Mouse (Mus musculus) left cerebral cortex, postnatal 25 days (tissue): ENCODE results near the gene Olfr1501. TPM values are rescaled to one million over a fixed set of nuclear protein-coding genes. Genes with fewer than 3 reads are reported as not detected.
"Not testable (repeated sequence)": the region's sequence is repeated elsewhere in the genome, so short reads cannot be mapped to it uniquely, and the experiment has no call there.

ENCODE experiments used
- DNase-seq, 2 experiments: peaks; one replicate each; pipeline ENCODE4 v3.0.0; 2022; ENCODE audit warnings: low spot score in 2 of 2, mixed read lengths in 1 of 2
- intact Hi-C: fragments of 180-260 bp; cut with DNase I; formaldehyde crosslinking; loops from one replicate; pipeline ENCODE4 v1.15.1; 2025
- total RNA-seq, 2 experiments: library from RNA; stranded (reverse); gene quantifications; 2 replicates each; pipeline ENCODE4 v1.2.3; 2021

Olfr1501 gene
- not detected for total RNA-seq

- DNase-seq, intact Hi-C loops: not testable (repeated sequence)
Observed at GRCm38 (mm10) chr19:13850592-13850991, at the start of gene Olfr1501. Gene Olfr1501 (minus strand): TSS chr19:13850692.

- no peak for DNase-seq
- intact Hi-C loops: loop anchor here (10.0 kb wide), 1 partner anchor 153 kb away; no protein-coding TSS in a partner anchor
Observed at GRCm38 (mm10) chr19:13897828-13898227, 47.3 kb upstream of the Olfr1501 start, which contains the start of gene Olfr1504. Gene Olfr1504 (minus strand): TSS chr19:13897928.

- intact Hi-C loops: no loop called here
Observed at GRCm38 (mm10) chr19:13861495-13861894, 11.0 kb upstream of the Olfr1501 start, which contains the start of gene Olfr1502. Gene Olfr1502 (plus strand): TSS chr19:13861795.

GRCm38 (mm10) chr19:13830388-13830787 is 20.1 kb downstream of the Olfr1501 start, which contains the start of gene Olfr1500:
Gene Olfr1500 (minus strand): TSS chr19:13830488.
- intact Hi-C loops: no loop called here

More at GRCm38 (mm10) chr19:13861495-13861894, 11.0 kb upstream of the Olfr1501 start, which contains the start of gene Olfr1502:
- no peak for DNase-seq

GRCm38 (mm10) chr19:13828447-13828846 is 22.0 kb downstream of the Olfr1501 start:
- intact Hi-C loops: no loop called here
- DNase-seq: no peak

More at GRCm38 (mm10) chr19:13830388-13830787, 20.1 kb downstream of the Olfr1501 start, which contains the start of gene Olfr1500:
- DNase-seq: no peak

- intact Hi-C loops: no loop called here
Observed at GRCm38 (mm10) chr19:13820847-13821246, 29.6 kb downstream of the Olfr1501 start.

GRCm38 (mm10) chr19:13819347-13819746 is 31.1 kb downstream of the Olfr1501 start, which contains the start of gene Olfr1499:
Gene Olfr1499 (minus strand): TSS chr19:13819447.
- intact Hi-C loops: loop anchor here (5.0 kb wide), 1 partner anchor 1302 kb away; no protein-coding TSS in a partner anchor
- no peak for DNase-seq

More at GRCm38 (mm10) chr19:13820847-13821246, 29.6 kb downstream of the Olfr1501 start:
- DNase-seq: no peak

- intact Hi-C loops: loop anchor here (5.0 kb wide), 1 partner anchor 1302 kb away; no protein-coding TSS in a partner anchor
Observed at GRCm38 (mm10) chr19:13818827-13819226, 31.7 kb downstream of the Olfr1501 start.

GRCm38 (mm10) chr19:13812823-13813222 is 37.7 kb downstream of the Olfr1501 start:
- intact Hi-C loops: no loop called here
- DNase-seq: no peak

More at GRCm38 (mm10) chr19:13818827-13819226, 31.7 kb downstream of the Olfr1501 start:
- DNase-seq: peak; percentile 2 to 35

- intact Hi-C loops, DNase-seq: not testable (repeated sequence)
Observed at GRCm38 (mm10) chr19:13805486-13805885, 45.0 kb downstream of the Olfr1501 start.

- no peak for DNase-seq
- intact Hi-C loops: no loop called here
Observed at GRCm38 (mm10) chr19:13798102-13798501, 52.4 kb downstream of the Olfr1501 start, which contains the start of gene Olfr1497. Gene Olfr1497 (minus strand): TSS chr19:13798202.

Other genes with a start within 250 kb of the Olfr1501 start
- not detected for gene Olfr1487, start 233.3 kb downstream of the Olfr1501 start, total RNA-seq
- gene Olfr1489, start 219.1 kb downstream of the Olfr1501 start, total RNA-seq: not detected
- not detected for gene Olfr1490, start 199.6 kb downstream of the Olfr1501 start, total RNA-seq
- not detected for gene Olfr1491, start 153.4 kb downstream of the Olfr1501 start, total RNA-seq
- not detected for gene Olfr1493-ps1, start 127.4 kb downstream of the Olfr1501 start, total RNA-seq
- not detected for gene Olfr1494, start 111.0 kb downstream of the Olfr1501 start, total RNA-seq
- gene Olfr1495, start 86.1 kb downstream of the Olfr1501 start, total RNA-seq: not detected
- gene Olfr1496, start 72.8 kb downstream of the Olfr1501 start, total RNA-seq: not detected
- not detected for gene Olfr1497, start 52.5 kb downstream of the Olfr1501 start, total RNA-seq
- gene Olfr1499, start 31.2 kb downstream of the Olfr1501 start, total RNA-seq: not detected
- not detected for gene Olfr1500, start 20.2 kb downstream of the Olfr1501 start, total RNA-seq
- gene Olfr1502, start 11.1 kb upstream of the Olfr1501 start, total RNA-seq: not detected
- not detected for gene Olfr1504, start 47.2 kb upstream of the Olfr1501 start, total RNA-seq
- not detected for gene Olfr1505, start 62.8 kb upstream of the Olfr1501 start, total RNA-seq